Mouse (Mus musculus): ENCODE data around the gene 5430403G16Rik. TPM values are rescaled to one million over a fixed set of nuclear protein-coding genes. Genes with fewer than 3 reads are reported as not detected.

The 5430403G16Rik gene
- polyA plus RNA-seq (2015; fragmentation: Nextera tagmentation; extraction: Ambion mirVana) = 6.5 and 6.9 TPM in 2 replicates

GRCm38 (mm10) chr5:109690537-109691201 lies at the start of gene 5430403G16Rik:
Gene 5430403G16Rik, minus strand, starts transcription at chr5:109691041.

Other genes starting within 250 kb of the 5430403G16Rik start
- 17.8 and 33.4 TPM in 2 replicates for gene Crlf2, start 132.0 kb downstream of the 5430403G16Rik start, polyA plus RNA-seq (2015; fragmentation: Nextera tagmentation; extraction: Ambion mirVana)
- 51.9 and 96.7 TPM in 2 replicates for gene 4930522L14Rik, start 60.8 kb upstream of the 5430403G16Rik start, polyA plus RNA-seq (2015; fragmentation: Nextera tagmentation; extraction: Ambion mirVana)
- gene Gm15446, start 232.4 kb upstream of the 5430403G16Rik start, polyA plus RNA-seq (2015; fragmentation: Nextera tagmentation; extraction: Ambion mirVana) = 0.80 and 1.4 TPM in 2 replicates

All from adrenal gland, postnatal 0 days (tissue).